24 mouse cellular contexts compared by ENCODE assay signal in genomic region chr4:149006756-149007155, GRCm38 (mm10).
"Had no signal": no experiment of that assay in that cellular context is flagged by ENCODE, and none has a peak within 500 bp of the region (broad histone marks: within the 10 kb centered on the region; RNA-seq: fewer than 3 reads in every experiment).

No protein-coding gene starts in this region.

- H3K4me1 ChIP-seq: embryonic facial prominence, embryonic 10.5 days; embryonic facial prominence, embryonic 12.5 days; embryonic facial prominence, embryonic 13.5 days; embryonic facial prominence, embryonic 15.5 days; forebrain, embryonic 10.5 days; forebrain, embryonic 12.5 days; forebrain, embryonic 13.5 days; forebrain, embryonic 15.5 days had no signal

- H3K27ac ChIP-seq: embryonic facial prominence, embryonic 10.5 days; embryonic facial prominence, embryonic 12.5 days; embryonic facial prominence, embryonic 13.5 days; embryonic facial prominence, embryonic 15.5 days; forebrain, embryonic 10.5 days; forebrain, embryonic 12.5 days; forebrain, embryonic 13.5 days; forebrain, embryonic 15.5 days; gastrocnemius, adult 2 months; heart, adult 2 months; heart, embryonic 10.5 days had no signal

- H3K4me3 ChIP-seq: embryonic facial prominence, embryonic 10.5 days; embryonic facial prominence, embryonic 12.5 days; embryonic facial prominence, embryonic 13.5 days; embryonic facial prominence, embryonic 15.5 days; erythroblast, embryonic 14.5 days; forebrain, embryonic 10.5 days; forebrain, embryonic 12.5 days; forebrain, embryonic 13.5 days; forebrain, embryonic 15.5 days; gastrocnemius, adult 2 months; heart, adult 2 months; heart, embryonic 10.5 days had no signal

- H3K9ac ChIP-seq: embryonic facial prominence, embryonic 12.5 days; embryonic facial prominence, embryonic 13.5 days; embryonic facial prominence, embryonic 15.5 days; forebrain, embryonic 12.5 days; forebrain, embryonic 13.5 days; forebrain, embryonic 15.5 days; forebrain, postnatal 0 days had no signal

- DNase-seq: cerebellum, postnatal 10 days; cerebellum, postnatal 14 days; cerebellum, postnatal 25 days; cerebellum, postnatal 36 days; embryo, embryonic 11 days; forebrain, postnatal 0 days; gastrocnemius, adult 2 months; gastrocnemius, postnatal 10 days; gastrocnemius, postnatal 14 days; gastrocnemius, postnatal 25 days; gastrocnemius, postnatal 36 days; heart, adult 11 months; heart, adult 18-20 months; heart, adult 2 months had no signal

- H3K9me3 ChIP-seq: embryonic facial prominence, embryonic 10.5 days; embryonic facial prominence, embryonic 12.5 days; embryonic facial prominence, embryonic 13.5 days; embryonic facial prominence, embryonic 15.5 days; forebrain, embryonic 10.5 days; forebrain, embryonic 12.5 days; forebrain, embryonic 13.5 days; forebrain, embryonic 15.5 days; heart, embryonic 10.5 days had no signal

- H3K27me3 ChIP-seq: embryonic facial prominence, embryonic 12.5 days; embryonic facial prominence, embryonic 13.5 days; embryonic facial prominence, embryonic 15.5 days; forebrain, embryonic 12.5 days; forebrain, embryonic 13.5 days; forebrain, embryonic 15.5 days had no signal

- H3K36me3 ChIP-seq: embryonic facial prominence, embryonic 10.5 days; embryonic facial prominence, embryonic 12.5 days; embryonic facial prominence, embryonic 13.5 days; embryonic facial prominence, embryonic 15.5 days; forebrain, embryonic 10.5 days; forebrain, embryonic 12.5 days; forebrain, embryonic 15.5 days; heart, embryonic 10.5 days had no signal
